Mouse (Mus musculus) left cerebral cortex, adult 2 months (tissue): ENCODE data around the gene 1810055G02Rik. TPM values are rescaled to one million over a fixed set of nuclear protein-coding genes. Genes with fewer than 3 reads are reported as not detected.

Source experiments
- DNase-seq, 2 experiments: peaks; one replicate each; pipeline ENCODE4 v3.0.0; 2021 to 2022; ENCODE audit warnings: low spot score in 2 of 2, mixed read lengths in 1 of 2; ENCODE audit errors: extremely low spot score in 1 of 2
- H3K27ac ChIP-seq: fragments of 200-600 bp; 2 replicates; pipeline ENCODE4 v1.8.1; 2022
- H3K4me3 ChIP-seq: fragments of 200-600 bp; 2 replicates; pipeline ENCODE4 v1.8.1; 2022
- CTCF ChIP-seq: fragments of 200-600 bp; IDR thresholded peaks from 2 replicates; pipeline ENCODE4 v1.8.1; 2022; ENCODE audit warnings: antibody characterized with exemption, mild to moderate bottlenecking, moderate library complexity
- intact Hi-C: fragments of 180-260 bp; cut with DNase I; formaldehyde crosslinking; loops from one replicate; pipeline ENCODE4 v1.15.1; 2025
- total RNA-seq, 2 experiments: library from RNA; stranded (reverse); gene quantifications; 2 replicates each; pipeline ENCODE4 v1.2.3; 2021

The 1810055G02Rik gene
- total RNA-seq, 2 experiments from 2014 or later: 31.3 to 38.5 TPM

DNA sequence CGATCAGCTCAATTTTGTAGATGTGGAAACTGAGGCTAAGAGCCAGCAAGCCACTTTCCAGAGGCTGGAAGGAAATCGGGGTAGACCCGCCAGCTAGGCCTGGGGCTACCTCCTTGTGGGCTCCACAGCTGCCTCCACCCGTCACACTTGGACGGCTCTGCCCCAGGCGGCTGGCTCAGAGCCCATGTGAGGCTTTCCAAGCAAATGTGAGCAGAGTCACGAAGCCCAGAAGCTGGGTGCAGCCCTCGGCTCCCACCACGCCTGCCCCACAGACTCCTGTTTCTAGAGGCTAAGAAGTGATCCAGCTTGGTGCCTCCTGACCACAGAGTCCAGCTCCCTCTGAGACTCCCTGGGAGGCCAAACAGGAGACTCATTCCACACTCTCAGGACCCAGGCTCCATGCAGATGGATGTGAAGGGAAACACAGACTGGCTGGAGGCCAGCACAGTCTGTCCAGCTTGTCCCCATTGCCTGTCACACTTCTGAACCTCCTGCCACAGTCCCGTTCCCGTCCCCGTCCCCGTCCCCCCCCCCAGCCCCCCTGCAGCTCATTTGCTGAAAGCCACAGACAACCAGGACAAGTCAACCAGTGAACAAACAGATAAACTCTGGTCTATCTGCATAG, 26.7 kb upstream of the 1810055G02Rik start:
- intact Hi-C loops: loop anchor here (5.0 kb wide), 1 partner anchor 39 kb away; no protein-coding TSS in a partner anchor
- TF ChIP-seq CTCF: no peak
- no peak for DNase-seq
- H3K27ac ChIP-seq: no peak overlapping the region
- H3K4me3 ChIP-seq: no peak overlapping the region

DNA sequence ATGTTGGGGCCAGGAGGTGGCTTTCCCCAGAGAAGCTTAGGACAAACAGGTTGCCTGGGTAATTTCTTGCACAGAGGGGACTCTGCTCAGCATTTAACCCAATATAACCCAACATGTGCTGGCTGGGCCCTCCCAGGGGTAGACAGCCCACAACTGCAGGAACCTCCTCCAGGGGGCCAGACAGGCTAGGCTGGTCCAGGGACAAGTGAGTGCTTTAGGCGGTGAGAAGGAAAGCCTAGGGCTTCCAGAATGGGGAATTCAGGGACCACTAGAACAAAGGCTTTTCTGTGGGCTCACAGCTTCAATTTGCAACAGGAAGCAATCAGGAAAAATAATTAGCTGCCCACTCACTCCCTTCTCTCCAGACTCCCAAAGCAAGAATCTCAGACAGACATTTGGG, 23.7 kb upstream of the 1810055G02Rik start:
- intact Hi-C loops: loop anchor here (5.0 kb wide), 1 partner anchor 42 kb away; no protein-coding TSS in a partner anchor
- no peak overlapping the region for H3K27ac ChIP-seq
- H3K4me3 ChIP-seq: no peak overlapping the region
- no peak for TF ChIP-seq CTCF
- no peak for DNase-seq

- DNase-seq: no peak
- H3K27ac ChIP-seq: no peak overlapping the region; the same call in 1 of the 2 replicates
- intact Hi-C loops: loop anchor here (5.0 kb wide), 1 partner anchor 43 kb away; no protein-coding TSS in a partner anchor
- no peak for TF ChIP-seq CTCF
- H3K4me3 ChIP-seq: peak overlapping the region; percentile 73
Measured at GRCm38 (mm10) chr19:3684957-3685580, 23.0 kb upstream of the 1810055G02Rik start.

- H3K4me3 ChIP-seq: peak overlapping the region; percentile 73
- no peak for DNase-seq
- intact Hi-C loops: no loop called here
- H3K27ac ChIP-seq: peak overlapping the region; percentile 71
- TF ChIP-seq CTCF: no peak
Measured at GRCm38 (mm10) chr19:3685611-3686214, 22.4 kb upstream of the 1810055G02Rik start.

DNA sequence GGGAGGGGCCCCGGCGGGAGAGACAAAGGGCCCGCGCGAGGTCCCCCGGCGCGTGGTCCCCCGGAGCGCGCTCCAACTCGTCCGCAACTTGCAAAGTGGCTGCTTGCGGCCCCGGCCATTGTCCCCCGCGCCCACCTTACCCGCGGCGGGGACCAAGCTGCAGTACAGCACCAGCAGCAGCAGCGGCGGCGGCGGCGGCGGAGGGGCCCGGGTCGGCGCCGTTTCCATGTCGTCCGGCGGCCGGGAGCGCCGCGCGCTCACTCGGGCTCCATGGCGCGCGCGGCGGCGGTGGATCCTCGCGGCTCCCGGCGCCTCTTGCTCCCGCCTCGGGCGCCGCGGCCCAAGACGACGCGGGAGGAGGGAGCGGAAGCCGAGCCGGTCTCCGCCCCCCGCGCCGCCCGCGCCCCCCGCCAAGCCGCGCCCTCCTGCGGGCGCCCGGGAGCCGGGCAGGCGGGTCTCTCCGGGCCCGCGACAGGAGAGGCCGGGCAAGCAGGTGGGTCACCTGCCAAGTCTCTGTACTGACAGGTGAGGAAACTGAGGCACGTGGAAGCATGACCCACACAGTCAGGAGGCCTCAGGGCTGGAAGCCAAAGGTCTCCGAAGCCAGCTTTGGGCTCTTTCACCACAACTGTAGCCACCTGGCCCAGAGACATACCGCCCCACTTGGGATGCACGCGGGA, 21.7 kb upstream of the 1810055G02Rik start, which contains the start of gene Lrp5:
Gene Lrp5, minus strand, starts transcription at position 350 of the 680 bp plus-strand sequence.
- H3K27ac ChIP-seq: peak within 1 kb of the TSS; percentile 71
- intact Hi-C loops: no loop called here
- peak within 1 kb of the TSS; percentile 73 for H3K4me3 ChIP-seq
- peak; percentile 35 to 49 for DNase-seq
- TF ChIP-seq CTCF: no peak; the same call in 1 of the 2 replicates

GRCm38 (mm10) chr19:3687676-3688171, 20.4 kb upstream of the 1810055G02Rik start:
- TF ChIP-seq CTCF: no peak
- Histone ChIP-seq H3K27ac (no peak overlapping the region), H3K4me3 (no peak overlapping the region)
- no peak for DNase-seq
- intact Hi-C loops: no loop called here

GRCm38 (mm10) chr19:3691337-3691736, 16.8 kb upstream of the 1810055G02Rik start:
- no peak overlapping the region for H3K27ac ChIP-seq
- no peak for DNase-seq
- no peak overlapping the region for H3K4me3 ChIP-seq
- TF ChIP-seq CTCF: no peak
- intact Hi-C loops: no loop called here

- TF ChIP-seq CTCF: no peak
- intact Hi-C loops: no loop called here
- DNase-seq: no peak
- H3K27ac ChIP-seq: no peak overlapping the region
- H3K4me3 ChIP-seq: no peak overlapping the region
Measured at GRCm38 (mm10) chr19:3692414-3693145, 15.5 kb upstream of the 1810055G02Rik start.

DNA sequence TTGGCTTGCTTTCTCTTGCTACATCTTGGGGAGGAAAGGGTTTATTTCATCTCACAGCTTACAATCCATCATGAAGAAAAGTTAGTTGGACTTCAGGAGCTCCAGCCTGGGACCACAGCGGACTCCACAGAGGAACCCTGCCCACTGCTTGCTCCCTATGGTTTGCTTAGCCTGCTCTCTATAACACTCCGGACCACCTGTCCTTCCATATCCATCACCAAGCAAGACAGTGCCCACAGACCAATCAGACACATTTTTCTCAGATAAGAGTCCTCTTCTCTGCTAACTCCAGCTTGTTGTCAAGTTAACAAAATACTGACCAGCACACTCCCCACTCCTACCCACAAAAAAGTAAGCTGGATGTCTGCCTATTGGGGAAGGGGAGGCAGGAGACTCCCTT, 13.6 kb upstream of the 1810055G02Rik start:
- no peak for DNase-seq
- intact Hi-C loops: no loop called here
- Histone ChIP-seq H3K4me3 (no peak overlapping the region), H3K27ac (no peak overlapping the region)
- no peak for TF ChIP-seq CTCF

DNA sequence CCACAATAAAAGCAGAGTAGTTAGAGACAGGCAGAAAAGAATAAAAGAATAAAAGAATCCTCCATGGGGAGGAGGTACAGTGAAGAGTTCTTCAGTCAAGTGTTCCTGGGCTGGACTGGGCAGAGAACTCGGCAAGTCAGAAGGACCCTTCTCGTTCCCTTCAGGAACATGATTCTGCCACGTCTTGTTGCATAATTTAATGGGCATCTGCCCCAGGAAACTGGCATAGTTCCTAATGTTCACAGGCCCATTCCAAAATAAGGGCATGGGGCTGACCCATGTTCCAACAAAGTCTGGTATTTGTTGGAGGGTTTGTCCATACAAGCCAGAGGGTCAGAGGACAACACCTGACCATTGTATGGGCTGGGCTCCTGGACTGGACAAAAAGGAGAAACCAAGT, 13.1 kb upstream of the 1810055G02Rik start:
- no peak for TF ChIP-seq CTCF
- Histone ChIP-seq H3K27ac (no peak overlapping the region), H3K4me3 (no peak overlapping the region)
- intact Hi-C loops: no loop called here
- DNase-seq: no peak

DNA sequence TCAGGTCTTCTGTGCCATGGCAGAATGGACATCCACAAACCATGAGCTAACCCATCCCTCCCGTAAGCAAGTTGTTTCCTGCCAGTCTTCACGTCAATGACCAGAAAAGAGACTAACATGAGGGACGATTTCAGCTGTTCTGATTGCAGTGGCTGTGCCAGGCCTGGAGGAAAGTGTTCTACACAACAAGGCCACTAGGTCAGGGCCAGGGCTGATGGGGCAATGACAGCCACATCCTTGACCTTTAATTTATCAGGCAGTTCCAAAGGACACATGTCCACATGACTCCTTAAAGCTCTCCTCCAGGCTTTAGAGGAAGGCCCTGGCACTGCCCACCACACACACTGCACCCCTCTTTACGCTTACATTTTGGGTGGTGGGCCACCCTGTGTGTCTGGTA, 12.6 kb upstream of the 1810055G02Rik start:
- no peak for DNase-seq
- Histone ChIP-seq H3K27ac (no peak overlapping the region), H3K4me3 (no peak overlapping the region)
- no peak for TF ChIP-seq CTCF
- intact Hi-C loops: no loop called here
